Mouse (Mus musculus) embryonic fibroblast, embryonic 13.5 days (primary cell): Measurements from ENCODE around the gene Gucy1b2. TPM values are rescaled to one million over a fixed set of nuclear protein-coding genes. Genes with fewer than 3 reads are reported as not detected.

Source experiments
- H3K27ac ChIP-seq: 2 replicates; pipeline ENCODE4 v1.5.1; 2012; ENCODE audit warnings: low read length, control low read depth, inconsistent platforms; ENCODE audit not compliant: insufficient read depth
- H3K4me1 ChIP-seq: 2 replicates; pipeline ENCODE4 v1.6.1; 2011; ENCODE audit warnings: low read length; ENCODE audit not compliant: control insufficient read depth, insufficient read depth
- H3K4me3 ChIP-seq: 2 replicates; pipeline ENCODE4 v1.5.1; 2011; ENCODE audit warnings: mild to moderate bottlenecking, control low read depth, low read length; ENCODE audit not compliant: insufficient read depth
- CTCF ChIP-seq: IDR thresholded peaks from 2 replicates; pipeline ENCODE4 v1.5.1; 2011; ENCODE audit warnings: mild to moderate bottlenecking, control low read depth, low read length, moderate library complexity, borderline replicate concordance; ENCODE audit not compliant: insufficient read depth
- POLR2A ChIP-seq: IDR thresholded peaks from 2 replicates; pipeline ENCODE4 v1.6.1; 2011; ENCODE audit warnings: low read depth, mild to moderate bottlenecking, control low read depth, low read length, moderate library complexity
- polyA plus RNA-seq: library from polyadenylated mRNA; stranded (reverse); fragments of >200 nt; gene quantifications from 2 replicates; pipeline ENCODE4 v1.2.4, GENCODE M21; 2011; ENCODE audit warnings: low read depth; ENCODE audit not compliant: missing spikeins, insufficient read length

Gucy1b2 gene
- polyA plus RNA-seq, 1 experiment: not detected

DNA sequence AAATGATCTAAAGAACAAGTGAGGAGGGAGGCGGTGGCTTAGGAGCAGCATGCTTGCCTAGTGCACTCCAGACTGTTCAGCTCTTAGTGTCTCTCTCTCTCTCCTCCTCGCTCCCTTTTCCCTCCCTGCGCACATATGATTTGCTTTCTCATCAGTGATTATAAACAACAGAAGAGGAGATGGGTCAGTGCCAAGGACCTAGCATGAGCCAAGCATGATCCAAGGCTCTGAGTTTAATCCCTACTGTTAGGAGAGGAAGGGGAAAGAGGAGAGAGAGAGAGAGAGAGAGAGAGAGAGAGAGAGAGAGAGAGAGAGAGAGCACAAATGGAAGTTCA lies 8.9 kb downstream of the Gucy1b2 start:
- Histone ChIP-seq H3K4me1 (peaks cover 7% of the 10 kb centered on the region), H3K27ac (no peak overlapping the region), H3K4me3 (no peak overlapping the region)
- TF ChIP-seq CTCF: no peak
- no peak for TF ChIP-seq POLR2A

GRCm38 (mm10) chr14:62446385-62447213 lies 9.5 kb downstream of the Gucy1b2 start:
- TF ChIP-seq POLR2A (no peak), CTCF (no peak)
- Histone ChIP-seq H3K4me1 (peaks cover 7% of the 10 kb centered on the region), H3K27ac (no peak overlapping the region), H3K4me3 (no peak overlapping the region)

GRCm38 (mm10) chr14:62443840-62444430 lies 12.2 kb downstream of the Gucy1b2 start:
- Histone ChIP-seq H3K27ac (no peak overlapping the region), H3K4me1 (peaks cover 7% of the 10 kb centered on the region), H3K4me3 (no peak overlapping the region)
- no peak for TF ChIP-seq POLR2A
- TF ChIP-seq CTCF: no peak

- Histone ChIP-seq H3K4me1 (peaks cover 7% of the 10 kb centered on the region), H3K4me3 (no peak overlapping the region), H3K27ac (no peak overlapping the region)
- no peak for TF ChIP-seq CTCF
Measured at GRCm38 (mm10) chr14:62442971-62443370, 13.1 kb downstream of the Gucy1b2 start.

GRCm38 (mm10) chr14:62440036-62440435 lies 16.1 kb downstream of the Gucy1b2 start:
- peaks cover 4% of the 10 kb centered on the region for H3K4me1 ChIP-seq
- H3K4me3 ChIP-seq: no peak overlapping the region
- TF ChIP-seq POLR2A (no peak), CTCF (no peak)
- no peak overlapping the region for H3K27ac ChIP-seq

DNA sequence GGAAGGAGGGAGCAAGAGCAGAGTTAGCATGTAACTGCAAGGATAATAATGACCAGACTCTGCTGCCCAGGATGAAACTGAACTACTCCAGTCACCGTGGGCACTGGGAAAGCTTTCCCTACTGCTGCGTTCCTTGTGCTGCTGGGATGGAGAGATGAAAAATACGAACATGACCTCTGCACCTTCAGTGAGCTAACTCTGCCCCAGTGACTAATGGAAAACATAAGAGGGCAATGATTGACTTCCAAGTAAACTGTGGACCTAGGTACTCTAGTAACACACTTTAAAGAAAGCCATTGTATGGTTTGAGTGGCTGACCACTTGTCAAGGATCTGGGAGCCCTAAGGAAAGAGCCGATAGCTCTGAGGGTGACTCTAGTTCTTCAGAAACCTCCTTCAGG lies 17.9 kb downstream of the Gucy1b2 start:
- Histone ChIP-seq H3K4me1 (no peaks in the 10 kb centered on the region), H3K27ac (no peak overlapping the region), H3K4me3 (no peak overlapping the region)
- TF ChIP-seq POLR2A: no peak
- TF ChIP-seq CTCF: no peak

GRCm38 (mm10) chr14:62437806-62438205 lies 18.3 kb downstream of the Gucy1b2 start:
- H3K4me3 ChIP-seq: no peak overlapping the region
- TF ChIP-seq POLR2A: no peak
- TF ChIP-seq CTCF: no peak
- no peak overlapping the region for H3K27ac ChIP-seq
- no peaks in the 10 kb centered on the region for H3K4me1 ChIP-seq

- Histone ChIP-seq H3K27ac (no peak overlapping the region), H3K4me1 (no peaks in the 10 kb centered on the region), H3K4me3 (no peak overlapping the region)
- no peak for TF ChIP-seq CTCF
- TF ChIP-seq POLR2A: no peak
Measured at GRCm38 (mm10) chr14:62425277-62425691, 30.8 kb downstream of the Gucy1b2 start.

DNA sequence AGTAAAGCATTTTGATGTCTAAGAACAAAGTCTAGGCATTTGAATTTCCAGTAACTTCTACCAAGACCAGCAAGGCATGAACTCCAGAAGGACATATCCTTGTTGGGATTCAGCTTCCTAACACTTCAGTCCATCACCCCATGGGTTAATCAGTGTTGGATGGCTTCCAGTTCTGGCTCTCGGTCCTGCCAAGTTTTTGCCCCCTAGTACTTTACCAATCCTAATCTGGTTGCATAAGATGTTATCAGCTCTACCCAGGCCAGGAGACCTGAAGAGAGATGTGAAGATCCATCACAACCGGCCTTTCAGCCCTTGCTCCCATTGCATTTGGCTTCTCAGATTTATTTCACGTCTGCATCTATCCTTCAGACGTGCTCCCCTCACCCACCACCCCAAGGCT lies 33.8 kb downstream of the Gucy1b2 start:
- no peak overlapping the region for H3K27ac ChIP-seq
- no peak for TF ChIP-seq CTCF
- H3K4me1 ChIP-seq: no peaks in the 10 kb centered on the region
- H3K4me3 ChIP-seq: no peak overlapping the region

DNA sequence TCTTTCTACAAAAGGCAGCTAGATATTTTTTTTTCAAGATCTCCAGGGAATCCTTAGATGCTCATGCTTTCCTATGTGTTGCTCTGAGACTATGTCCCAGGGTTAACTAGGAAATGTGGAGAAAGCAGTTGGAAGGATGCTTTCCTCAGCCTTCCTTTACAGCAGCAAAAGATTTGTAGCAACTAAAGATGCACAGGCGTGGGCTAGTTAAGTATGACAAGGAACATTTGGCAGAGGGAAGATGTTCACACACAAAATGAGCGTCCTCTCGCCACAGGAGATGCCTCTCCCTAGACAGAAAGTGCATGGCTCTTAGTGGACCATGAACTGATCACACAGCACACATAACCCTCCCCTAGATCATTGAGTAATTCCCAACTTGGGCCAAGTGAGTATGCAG lies 38.6 kb downstream of the Gucy1b2 start:
- TF ChIP-seq CTCF: no peak
- TF ChIP-seq POLR2A: no peak
- no peak overlapping the region for H3K27ac ChIP-seq
- H3K4me3 ChIP-seq: no peak overlapping the region
- no peaks in the 10 kb centered on the region for H3K4me1 ChIP-seq
